Mouse (Mus musculus) neural tube, postnatal 0 days (tissue): ENCODE measurements around the gene Il16. TPM values are rescaled to one million over a fixed set of nuclear protein-coding genes. Genes with fewer than 3 reads are reported as not detected.

Source experiments
- polyA plus RNA-seq: library from polyadenylated mRNA; unstranded; fragments of >200 nt; fragmentation: Nextera tagmentation; extraction: Ambion mirVana; gene quantifications from 2 replicates; pipeline ENCODE4 v1.2.1, GENCODE M21; 2015

The Il16 gene
- polyA plus RNA-seq = 1.6 TPM in 2 replicates

DNA sequence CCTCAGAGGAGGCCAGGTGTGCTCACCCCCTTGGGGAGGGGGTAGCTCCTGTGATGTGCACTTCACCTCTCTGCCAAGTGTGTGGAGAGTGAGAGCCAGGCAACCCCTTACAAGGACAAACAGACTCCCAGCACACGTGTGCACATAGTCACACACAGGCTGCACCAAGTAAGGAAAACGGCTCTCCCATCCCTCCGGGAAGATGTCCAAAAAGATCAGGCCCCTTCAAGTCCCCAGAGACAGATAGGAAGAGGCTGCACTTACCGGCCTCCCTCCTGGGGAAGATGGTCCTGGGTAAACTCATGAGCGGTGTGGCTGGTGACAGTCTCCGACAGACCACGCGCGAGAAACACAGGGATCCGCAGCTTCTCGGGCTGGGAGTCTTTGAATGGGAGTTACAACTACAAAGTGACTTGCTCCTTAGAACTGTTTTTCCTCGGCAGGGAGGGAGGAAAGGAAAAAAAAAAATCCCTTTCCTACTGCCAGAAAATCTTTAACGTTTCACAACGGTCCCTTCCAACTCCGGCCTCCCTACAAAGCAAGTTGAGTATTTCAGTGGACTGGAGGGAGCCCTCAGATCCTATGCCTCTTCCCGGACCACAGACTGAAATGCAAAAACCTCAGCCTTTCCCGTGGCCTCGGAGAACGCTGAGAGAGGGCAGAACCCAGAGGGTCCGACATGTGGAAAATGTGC lies at the start of gene Il16:
Gene Il16 (minus strand): TSS at position 314 of the 694 bp plus-strand sequence.

GRCm38 (mm10) chr7:83794705-83795104 lies 49.2 kb upstream of the Il16 start, which contains the start of gene Cfap161:
TSS of gene Cfap161 (minus strand) at chr7:83794880.

DNA sequence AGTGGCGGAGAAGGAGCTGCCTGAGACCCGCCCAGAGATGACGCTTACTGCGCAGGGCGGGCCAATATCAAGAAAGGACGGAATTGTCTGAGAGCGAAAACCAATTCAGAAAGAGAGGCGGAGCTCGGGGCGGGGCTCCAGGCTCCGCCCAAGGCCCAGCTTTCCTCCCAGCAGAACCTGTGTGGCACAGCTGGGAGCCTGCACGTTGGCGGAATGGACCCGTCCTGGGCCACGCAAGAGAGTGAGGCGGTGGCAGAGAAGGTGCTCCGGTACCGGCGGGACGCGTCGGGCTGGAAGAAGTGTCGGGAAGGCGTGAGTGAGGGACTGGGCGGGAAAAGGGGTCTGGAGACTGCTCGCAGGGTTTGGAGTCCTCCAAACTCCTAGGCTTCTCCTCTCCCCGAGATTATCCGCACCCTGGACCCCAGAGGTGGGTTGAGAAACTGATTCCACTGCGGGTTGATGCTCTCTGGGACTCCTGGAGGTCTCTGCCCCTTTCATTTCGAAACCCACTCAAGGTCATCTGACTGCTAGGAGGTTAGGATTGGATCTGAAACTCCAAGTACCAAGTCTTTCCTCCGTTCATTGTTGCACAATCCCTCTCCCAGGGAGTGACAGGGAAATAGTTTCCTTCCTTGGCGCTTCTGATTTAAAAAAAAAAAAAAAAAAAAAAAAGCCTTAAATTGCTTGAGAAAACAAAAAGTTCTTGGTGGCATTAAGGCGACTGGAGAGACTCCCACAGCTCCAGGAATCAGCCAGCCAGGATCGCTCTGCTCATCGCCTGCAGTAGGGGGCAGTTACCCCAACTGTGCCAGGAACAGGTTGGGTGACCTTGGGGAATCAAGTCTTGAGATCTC lies 113.5 kb downstream of the Il16 start, which contains the start of gene Stard5:
Gene Stard5 (plus strand): TSS at position 132 of the 854 bp plus-strand sequence.

Other genes with a start within 250 kb of the Il16 start
- 0.31 and 0.37 TPM in 2 replicates for gene Tmc3, start 160.8 kb downstream of the Il16 start, polyA plus RNA-seq
- 8.0 and 8.5 TPM in 2 replicates for gene Stard5, start 113.8 kb downstream of the Il16 start, polyA plus RNA-seq
- gene Cfap161, start 49.2 kb upstream of the Il16 start, polyA plus RNA-seq = 1.7 and 2.2 TPM in 2 replicates
- 11.5 and 13.4 TPM in 2 replicates for gene Tlnrd1, start 138.6 kb upstream of the Il16 start, polyA plus RNA-seq
- 85.1 and 91.4 TPM in 2 replicates for gene Mesd, start 138.7 kb upstream of the Il16 start, polyA plus RNA-seq